Mouse (Mus musculus) adrenal gland, adult (tissue): ENCODE results near the gene Saxo1.
A peak's percentile ranks its signal among the peaks of the same experiment; 100 is the strongest.

Source experiments
- DNase-seq, 2 experiments: peaks; one replicate each; pipeline ENCODE4 v3.0.0; 2022 to 2023; ENCODE audit warnings: low spot score in 1 of 2; ENCODE audit not compliant: inconsistent age in 2 of 2

Gene Saxo1

DNA sequence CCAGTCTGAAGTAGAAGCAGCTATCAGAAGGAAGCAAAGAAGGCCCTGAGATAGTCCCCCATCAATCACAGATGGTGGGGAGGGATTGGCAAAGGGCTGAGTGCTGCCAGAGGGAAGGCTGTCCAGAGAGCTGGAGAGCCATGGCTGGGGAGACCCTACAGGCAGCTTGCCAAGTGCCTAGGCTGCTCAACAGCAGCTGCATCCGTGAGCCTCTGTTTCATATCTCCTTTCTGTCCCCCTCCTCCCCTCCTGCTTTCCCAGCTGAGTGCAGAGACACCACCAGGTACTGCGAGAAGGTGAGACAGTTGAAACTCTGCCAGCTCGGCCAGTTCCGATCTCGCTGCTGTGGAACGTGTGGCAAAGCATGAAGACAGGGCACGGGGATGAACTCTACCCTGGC, 132.5 kb downstream of the Saxo1 start:
- DNase-seq: no peak

DNA sequence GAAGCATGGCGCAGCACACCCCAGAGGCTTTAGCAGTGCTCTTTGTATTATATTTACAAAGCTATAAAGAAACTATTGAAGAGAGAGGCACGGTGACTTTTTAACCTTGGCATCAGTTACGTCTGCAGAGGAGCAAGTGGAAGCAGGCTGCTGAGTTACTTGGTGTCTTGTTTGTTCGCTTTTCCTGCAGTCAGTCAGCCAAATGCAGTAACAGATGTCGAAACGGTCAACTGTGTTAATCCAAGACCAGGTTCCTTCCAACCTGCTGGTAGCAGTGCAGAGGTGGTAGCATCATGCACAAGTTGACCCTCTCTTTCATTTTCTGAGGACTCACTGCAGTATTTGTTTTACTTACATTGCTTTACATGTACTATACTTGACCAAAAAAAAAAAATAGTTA, 135.5 kb downstream of the Saxo1 start:
- no peak for DNase-seq

DNA sequence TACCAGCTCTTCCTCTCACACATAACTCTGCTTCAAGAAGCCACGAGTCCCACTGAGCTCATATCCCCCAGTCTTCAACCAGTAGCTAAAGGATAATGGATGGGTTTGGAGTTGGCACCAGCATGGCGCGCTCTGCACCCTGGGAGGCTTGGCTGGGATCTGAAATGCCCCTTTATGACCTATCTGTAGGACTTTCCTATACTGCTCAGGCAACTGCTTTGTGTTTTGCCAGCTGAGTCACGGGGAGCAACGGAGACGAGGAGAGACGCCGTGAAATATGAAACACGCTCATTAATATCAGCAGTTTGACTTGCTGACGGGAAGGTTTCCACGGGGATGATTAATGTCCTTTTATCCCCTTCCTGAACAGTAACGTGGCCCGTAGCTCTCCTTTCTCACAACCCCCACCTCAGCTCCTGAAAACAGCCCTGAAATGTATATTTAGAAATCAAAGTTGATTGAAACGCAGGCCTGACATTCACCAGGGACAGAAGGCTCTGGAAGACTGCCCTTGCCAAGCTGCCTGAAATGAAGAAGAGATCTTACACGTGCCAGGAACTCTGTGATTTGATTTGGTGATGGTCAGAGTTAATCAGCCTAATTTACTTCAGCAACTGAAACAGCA, 141.6 kb downstream of the Saxo1 start:
- peak; percentile 36 to 81 for DNase-seq

DNA sequence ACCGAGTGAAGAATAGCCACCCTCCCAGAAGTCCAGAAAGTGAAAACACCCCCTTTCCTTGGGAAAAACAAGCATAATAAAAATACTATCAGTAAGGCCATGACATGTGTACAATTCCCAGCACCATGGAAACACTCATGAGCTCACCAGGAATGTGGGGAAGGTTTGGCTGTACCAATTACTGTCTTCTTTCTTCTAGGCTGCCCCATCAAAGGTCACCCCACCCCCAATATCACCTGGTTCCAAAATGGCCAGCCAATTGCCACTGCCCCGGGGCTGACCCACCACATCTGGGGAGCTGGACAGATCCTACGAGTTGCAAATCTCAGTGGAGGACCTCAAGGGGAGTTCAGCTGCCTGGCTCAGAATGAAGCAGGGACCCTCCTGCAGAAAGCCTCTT, 144.7 kb downstream of the Saxo1 start:
- no peak for DNase-seq

DNA sequence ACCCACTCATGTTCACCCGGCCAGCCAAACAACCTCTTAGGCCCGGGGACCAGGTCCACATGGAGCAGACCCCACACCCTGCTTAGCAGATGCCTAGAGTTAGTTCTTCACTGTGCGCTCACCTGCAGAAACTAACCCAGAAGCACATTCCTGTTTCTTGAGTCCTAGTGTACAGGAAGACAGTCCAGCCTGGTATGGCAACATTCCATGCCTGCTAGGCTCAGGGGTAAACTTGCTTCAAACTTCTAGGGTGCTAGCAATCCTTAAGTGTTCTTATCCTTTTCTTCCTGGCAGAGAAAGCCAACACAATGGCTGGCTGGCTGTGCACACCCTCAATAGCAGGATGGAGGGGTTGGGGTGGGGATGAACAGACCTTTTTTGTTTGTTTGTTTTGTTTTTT, 147.2 kb downstream of the Saxo1 start:
- DNase-seq: no peak

DNA sequence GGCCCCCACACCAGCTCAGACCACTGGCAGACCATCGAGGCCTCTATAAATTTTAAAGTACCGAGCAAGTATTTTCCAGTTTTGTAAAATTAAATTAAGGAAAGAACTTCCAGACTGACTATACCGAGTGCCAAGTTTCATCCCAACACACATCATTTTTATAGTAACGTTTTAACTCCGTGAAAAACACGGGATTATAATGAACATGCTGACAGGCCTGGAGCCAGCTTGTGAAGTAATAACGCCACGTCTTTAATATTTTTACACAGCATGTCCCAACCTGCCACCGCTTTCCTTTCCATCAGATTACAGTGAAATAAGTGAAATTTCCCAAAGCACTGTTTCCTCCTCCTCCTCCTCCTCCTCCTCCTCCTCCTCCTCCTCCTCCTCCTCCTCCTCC, 149.7 kb downstream of the Saxo1 start:
- no peak for DNase-seq

DNA sequence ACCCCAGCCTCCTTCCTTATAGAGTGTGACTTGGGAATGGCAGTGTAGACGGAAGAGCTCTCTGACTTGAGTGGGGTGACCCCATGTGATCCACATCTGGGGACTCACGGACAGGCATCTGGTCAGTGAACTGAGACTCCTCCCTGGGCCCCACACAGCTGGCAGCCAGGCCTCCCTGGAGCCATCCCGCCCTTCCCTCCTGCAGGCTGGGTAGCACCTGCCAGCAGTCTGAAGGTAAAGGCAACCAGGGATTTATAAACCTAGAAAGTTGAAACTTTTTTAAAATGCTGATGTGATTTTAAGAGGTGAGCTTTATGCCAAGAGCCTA, 151.0 kb downstream of the Saxo1 start:
- DNase-seq: no peak

DNA sequence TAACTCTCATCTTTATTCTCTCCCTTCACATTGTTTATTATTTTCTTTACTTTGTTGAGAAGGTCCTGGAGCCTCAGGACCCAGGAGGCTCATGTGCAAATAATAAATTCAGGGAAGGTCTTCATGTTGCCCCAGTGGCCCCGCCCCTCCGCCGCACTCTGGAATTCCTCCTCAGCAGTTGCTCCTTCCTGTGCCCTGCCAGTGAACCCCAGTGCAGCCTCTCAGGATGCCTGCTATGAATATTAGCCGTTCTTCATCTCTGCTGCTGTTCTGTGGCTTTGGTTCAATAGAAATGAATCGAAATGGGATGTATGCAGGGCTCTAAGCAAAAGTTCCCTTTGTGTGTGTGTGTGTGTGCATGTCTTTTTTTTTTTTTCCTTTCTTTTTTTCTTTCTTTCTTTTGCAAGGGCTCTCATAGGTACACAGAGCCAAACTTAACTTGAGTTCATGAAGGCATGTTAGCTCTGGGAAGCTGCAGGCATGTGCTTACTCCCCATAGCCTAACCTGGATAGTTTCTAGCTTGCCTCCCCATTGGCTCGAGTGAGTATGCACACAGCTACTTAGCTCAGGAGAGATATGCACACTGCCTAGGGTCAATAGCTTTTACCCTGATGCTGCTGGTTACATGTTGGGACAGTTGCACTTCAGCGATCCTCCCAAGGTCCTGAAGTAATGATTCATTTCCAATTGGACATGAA, 151.5 kb downstream of the Saxo1 start:
- DNase-seq: peak in 1 of 2 experiments; percentile 2

DNA sequence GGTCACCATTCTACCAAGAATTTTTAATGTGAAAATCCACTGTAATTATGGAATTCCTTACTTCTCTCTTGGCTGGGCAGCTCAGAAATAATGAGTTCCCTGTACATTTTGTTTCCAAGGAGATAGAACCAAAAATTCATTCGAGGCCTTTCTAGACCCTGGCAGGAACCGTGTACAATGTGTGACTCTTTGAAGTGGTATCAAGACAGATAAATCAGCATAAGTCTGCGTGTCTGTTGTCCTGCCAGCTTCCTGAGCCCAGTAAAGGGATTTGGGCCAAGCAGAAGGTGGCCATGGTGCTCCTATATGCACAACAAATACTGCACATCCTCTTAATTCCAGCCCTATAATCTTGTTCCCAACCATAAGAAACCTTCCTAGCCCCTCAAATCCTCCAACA, 157.0 kb downstream of the Saxo1 start:
- DNase-seq: peak; percentile 52 to 74

DNA sequence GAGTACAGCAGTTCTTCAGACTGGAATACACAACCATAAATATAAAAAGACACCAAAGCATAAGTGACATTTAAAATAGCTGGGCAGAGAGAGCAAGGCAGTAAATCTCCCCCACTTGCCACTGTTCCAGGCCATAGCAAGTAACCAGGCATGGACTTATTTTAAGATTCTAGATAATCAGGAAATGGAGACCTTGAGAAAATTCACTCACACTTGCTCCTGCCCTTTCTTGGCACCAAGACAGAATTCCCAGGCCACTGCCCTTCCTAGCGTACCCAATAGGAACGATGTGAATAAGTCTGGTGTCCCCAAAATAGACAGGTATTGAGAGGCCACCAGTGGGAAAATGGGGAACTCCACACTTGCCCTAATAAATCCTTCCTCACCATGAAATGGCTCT, 160.7 kb downstream of the Saxo1 start:
- peak; percentile 62 to 76 for DNase-seq

DNA sequence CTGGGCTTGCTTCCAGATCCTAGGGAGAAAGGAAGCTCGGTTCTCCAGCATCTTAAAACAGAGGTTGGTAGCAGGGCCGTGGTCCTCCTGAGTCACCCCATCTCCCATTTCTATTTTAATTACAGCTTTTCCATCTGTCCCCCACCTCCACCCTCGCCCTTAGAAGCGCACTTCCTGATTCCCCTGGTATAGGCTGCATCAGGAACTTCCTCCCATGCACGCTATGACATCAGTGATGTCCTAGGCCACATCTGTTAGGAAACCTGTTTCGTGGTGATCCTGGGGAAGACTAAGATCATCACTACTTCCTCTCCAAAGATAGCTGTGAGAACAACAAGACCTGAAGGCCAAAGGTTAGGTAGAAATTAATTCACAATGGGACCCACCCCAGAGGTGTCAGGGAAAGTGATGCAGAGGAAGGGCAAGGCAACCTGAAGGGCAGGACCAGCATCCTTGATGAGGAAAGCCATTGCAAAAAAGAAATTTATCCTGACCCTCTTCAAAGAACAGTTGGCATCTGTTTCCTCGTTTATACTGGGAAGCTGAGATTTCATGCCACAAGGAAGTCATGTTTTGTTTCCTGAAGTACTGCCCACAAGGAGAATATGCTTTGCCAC, 161.3 kb downstream of the Saxo1 start:
- peak; percentile 29 to 53 for DNase-seq

DNA sequence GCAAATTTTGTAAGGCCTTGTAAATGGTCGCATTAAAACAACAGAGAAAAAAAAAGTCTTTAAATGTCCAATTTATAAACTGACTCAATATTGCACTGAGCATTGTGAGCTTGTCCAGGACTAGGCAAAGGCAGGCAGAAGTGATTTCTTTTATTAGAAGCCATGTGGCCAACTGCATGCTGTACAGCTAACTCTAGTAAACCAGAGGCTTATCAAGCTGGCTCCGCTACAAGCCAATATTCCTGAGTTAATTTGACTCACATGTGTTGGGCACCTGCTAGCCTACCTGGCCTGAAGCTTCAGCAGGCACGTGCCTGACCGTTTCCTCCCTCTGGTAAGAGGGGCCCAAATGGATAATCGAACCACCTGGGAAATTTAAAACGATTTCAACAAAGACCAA, 162.5 kb downstream of the Saxo1 start:
- DNase-seq: no peak
